27 mouse cellular contexts compared by ENCODE assay signal in genomic region chr7:142155308-142155707, GRCm38 (mm10). TPM values are rescaled to one million over a fixed set of nuclear protein-coding genes. Genes with fewer than 3 reads are reported as not detected.
"Had no signal": no experiment of that assay in that cellular context is flagged by ENCODE, and none has a peak within 500 bp of the region (broad histone marks: within the 10 kb centered on the region; RNA-seq: fewer than 3 reads in every experiment).

No protein-coding gene starts in this region.

- H3K27ac ChIP-seq: midbrain, embryonic 10.5 days; midbrain, embryonic 12.5 days; neural tube, embryonic 13.5 days; neural tube, embryonic 15.5 days had no signal

- H3K36me3 ChIP-seq: midbrain, embryonic 10.5 days; midbrain, embryonic 12.5 days; neural tube, embryonic 13.5 days; neural tube, embryonic 15.5 days had no signal

- DNase-seq: lung, embryonic 14.5 days; lung, postnatal 10 days; lung, postnatal 4 days; midbrain, embryonic 14.5 days; retina, postnatal 1 day; right cerebral cortex, adult 18-20 months; right cerebral cortex, postnatal 25 days; right cerebral cortex, postnatal 4 days; spleen, adult 18-20 months; thymus, adult 2 months; thymus, postnatal 25 days; thymus, postnatal 4 days had no signal

- ATAC-seq: midbrain, embryonic 16.5 days had no signal

- H3K9me3 ChIP-seq: midbrain, embryonic 10.5 days; midbrain, embryonic 12.5 days; neural tube, embryonic 13.5 days; neural tube, embryonic 15.5 days had no signal

- H3K4me3 ChIP-seq: megakaryocyte, embryonic 14.5 days; midbrain, embryonic 10.5 days; midbrain, embryonic 12.5 days; myocyte; neural tube, embryonic 13.5 days; neural tube, embryonic 15.5 days had no signal

- H3K9ac ChIP-seq: lung, embryonic 14.5 days; midbrain, embryonic 12.5 days; neural tube, embryonic 13.5 days; neural tube, embryonic 15.5 days had no signal

- H3K4me2 ChIP-seq: lung, embryonic 14.5 days; midbrain, embryonic 12.5 days; neural tube, embryonic 13.5 days; neural tube, embryonic 15.5 days had no signal

- H3K27me3 ChIP-seq: midbrain, embryonic 12.5 days; neural tube, embryonic 13.5 days; neural tube, embryonic 15.5 days had no signal

- H3K4me1 ChIP-seq: megakaryocyte, embryonic 14.5 days; midbrain, embryonic 10.5 days; midbrain, embryonic 12.5 days; neural tube, embryonic 13.5 days; neural tube, embryonic 15.5 days had no signal

RNA-seq across cellular contexts. Expression of gene Gm29735, which starts 1.6 kb away (rescaled TPM):
- polyA plus RNA-seq: liver, embryonic 16.5 days; lung, embryonic 14.5 days; lung, embryonic 16.5 days; midbrain, embryonic 10.5 days; midbrain, embryonic 12.5 days; midbrain, embryonic 14.5 days; midbrain, embryonic 16.5 days; myocyte; neural tube, embryonic 11.5 days; neural tube, embryonic 13.5 days; neural tube, embryonic 15.5 days; small intestine, adult 2 months; stomach, embryonic 14.5 days; stomach, embryonic 16.5 days; testis, adult 2 months; thymus, adult 2 months; urinary bladder, adult 2 months had no signal

RNA-seq across cellular contexts. Expression of gene Gm4553, which starts 10.2 kb away (rescaled TPM):
- polyA plus RNA-seq: liver, embryonic 16.5 days; lung, embryonic 14.5 days; lung, embryonic 16.5 days; midbrain, embryonic 10.5 days; midbrain, embryonic 12.5 days; midbrain, embryonic 14.5 days; midbrain, embryonic 16.5 days; myocyte; neural tube, embryonic 11.5 days; neural tube, embryonic 13.5 days; neural tube, embryonic 15.5 days; small intestine, adult 2 months; stomach, embryonic 14.5 days; stomach, embryonic 16.5 days; testis, adult 2 months; thymus, adult 2 months; urinary bladder, adult 2 months had no signal

RNA-seq across cellular contexts. Expression of gene Gm45337, which starts 10.9 kb away (rescaled TPM):
- polyA plus RNA-seq: liver, embryonic 16.5 days; lung, embryonic 14.5 days; lung, embryonic 16.5 days; midbrain, embryonic 10.5 days; midbrain, embryonic 12.5 days; midbrain, embryonic 14.5 days; midbrain, embryonic 16.5 days; myocyte; neural tube, embryonic 11.5 days; neural tube, embryonic 13.5 days; neural tube, embryonic 15.5 days; small intestine, adult 2 months; stomach, embryonic 14.5 days; stomach, embryonic 16.5 days; testis, adult 2 months; thymus, adult 2 months; urinary bladder, adult 2 months had no signal

RNA-seq across cellular contexts. Expression of gene Gm39115, which starts 19.5 kb away (rescaled TPM):
- polyA plus RNA-seq: liver, embryonic 16.5 days; lung, embryonic 14.5 days; lung, embryonic 16.5 days; midbrain, embryonic 10.5 days; midbrain, embryonic 12.5 days; midbrain, embryonic 14.5 days; midbrain, embryonic 16.5 days; myocyte; neural tube, embryonic 11.5 days; neural tube, embryonic 13.5 days; neural tube, embryonic 15.5 days; small intestine, adult 2 months; stomach, embryonic 14.5 days; stomach, embryonic 16.5 days; testis, adult 2 months; thymus, adult 2 months; urinary bladder, adult 2 months had no signal

RNA-seq across cellular contexts. Expression of gene Krtap5-2, which starts 20.5 kb away (rescaled TPM):
- polyA plus RNA-seq: liver, embryonic 16.5 days; lung, embryonic 14.5 days; lung, embryonic 16.5 days; midbrain, embryonic 10.5 days; midbrain, embryonic 12.5 days; midbrain, embryonic 14.5 days; midbrain, embryonic 16.5 days; myocyte; neural tube, embryonic 11.5 days; neural tube, embryonic 13.5 days; neural tube, embryonic 15.5 days; small intestine, adult 2 months; stomach, embryonic 14.5 days; stomach, embryonic 16.5 days; testis, adult 2 months; thymus, adult 2 months; urinary bladder, adult 2 months had no signal
